Mouse (Mus musculus): ENCODE data around the gene Tnfaip3. TPM values are rescaled to one million over a fixed set of nuclear protein-coding genes. Genes with fewer than 3 reads are reported as not detected.
A peak's percentile ranks its signal among the peaks of the same experiment; 100 is the strongest.

Tnfaip3 gene
- polyA plus RNA-seq, 1 experiment: 3.0 TPM

- H3K27me3 ChIP-seq (replicated peaks): no peaks in the 10 kb centered on the region
- no peak overlapping the region for H3K4me3 ChIP-seq (replicated peaks)
- H3K4me1 ChIP-seq: peaks cover 66% of the 10 kb centered on the region
- no peak for TF ChIP-seq GATA1 (IDR thresholded peaks at IDR 0.05; ENCODE audit: borderline replicate concordance, low read length)
- TF ChIP-seq FLI1 (IDR thresholded peaks at IDR 0.05; ENCODE audit: low read length): no peak
- H3K36me3 ChIP-seq (replicated peaks; ENCODE audit: low read length): peaks cover 14% of the 10 kb centered on the region
- H3K9me3 ChIP-seq: no peaks in the 10 kb centered on the region
These were observed 1.5 kb upstream of the Tnfaip3 start for GRCm38 (mm10) chr10:19016823-19017471.

- peak overlapping the region; percentile 100 for H3K4me3 ChIP-seq (replicated peaks)
- peaks cover 74% of the 10 kb centered on the region for H3K4me1 ChIP-seq
- peaks cover 35% of the 10 kb centered on the region for H3K36me3 ChIP-seq (replicated peaks; ENCODE audit: low read length)
- H3K9me3 ChIP-seq: no peaks in the 10 kb centered on the region
- no peaks in the 10 kb centered on the region for H3K27me3 ChIP-seq (replicated peaks)
- no peak for TF ChIP-seq GATA1 (IDR thresholded peaks at IDR 0.05; ENCODE audit: borderline replicate concordance, low read length)
- TF ChIP-seq FLI1 (IDR thresholded peaks at IDR 0.05; ENCODE audit: low read length): no peak
These were observed 838 bp downstream of the Tnfaip3 start for GRCm38 (mm10) chr10:19014381-19015256.

- Histone ChIP-seq H3K4me1 (peaks cover 83% of the 10 kb centered on the region), H3K9me3 (no peaks in the 10 kb centered on the region), H3K36me3 (replicated peaks; ENCODE audit: low read length) (peaks cover 40% of the 10 kb centered on the region), H3K27me3 (replicated peaks) (no peaks in the 10 kb centered on the region), H3K4me3 (replicated peaks) (peak overlapping the region; percentile 100)
- no peak for TF ChIP-seq GATA1 (IDR thresholded peaks at IDR 0.05; ENCODE audit: borderline replicate concordance, low read length)
- TF ChIP-seq FLI1 (IDR thresholded peaks at IDR 0.05; ENCODE audit: low read length): no peak
These were observed 2.1 kb downstream of the Tnfaip3 start for GRCm38 (mm10) chr10:19013351-19013750.

- H3K4me1 ChIP-seq: peaks cover 86% of the 10 kb centered on the region
- peaks cover 47% of the 10 kb centered on the region for H3K36me3 ChIP-seq (replicated peaks; ENCODE audit: low read length)
- H3K4me3 ChIP-seq (replicated peaks): peak overlapping the region; percentile 100
- H3K27me3 ChIP-seq (replicated peaks): no peaks in the 10 kb centered on the region
- H3K9me3 ChIP-seq: no peaks in the 10 kb centered on the region
- no peak for TF ChIP-seq GATA1 (IDR thresholded peaks at IDR 0.05; ENCODE audit: borderline replicate concordance, low read length)
- TF ChIP-seq FLI1 (IDR thresholded peaks at IDR 0.05; ENCODE audit: low read length): no peak
These were observed 2.8 kb downstream of the Tnfaip3 start for GRCm38 (mm10) chr10:19012616-19013015.

- Histone ChIP-seq H3K4me3 (replicated peaks) (peak overlapping the region; percentile 82), H3K27me3 (replicated peaks) (no peaks in the 10 kb centered on the region), H3K4me1 (peaks cover 86% of the 10 kb centered on the region), H3K36me3 (replicated peaks; ENCODE audit: low read length) (peaks cover 54% of the 10 kb centered on the region), H3K9me3 (no peaks in the 10 kb centered on the region)
- no peak for TF ChIP-seq FLI1 (IDR thresholded peaks at IDR 0.05; ENCODE audit: low read length)
- no peak for TF ChIP-seq GATA1 (IDR thresholded peaks at IDR 0.05; ENCODE audit: borderline replicate concordance, low read length)
These were observed 3.5 kb downstream of the Tnfaip3 start for GRCm38 (mm10) chr10:19011832-19012440.

GRCm38 (mm10) chr10:19010414-19010813 lies 5.0 kb downstream of the Tnfaip3 start:
- H3K9me3 ChIP-seq: no peaks in the 10 kb centered on the region
- H3K27me3 ChIP-seq (replicated peaks): no peaks in the 10 kb centered on the region
- H3K36me3 ChIP-seq (replicated peaks; ENCODE audit: low read length): peaks cover 69% of the 10 kb centered on the region
- peak overlapping the region; percentile 69 for H3K4me3 ChIP-seq (replicated peaks)
- peaks cover 86% of the 10 kb centered on the region for H3K4me1 ChIP-seq
- TF ChIP-seq FLI1 (IDR thresholded peaks at IDR 0.05; ENCODE audit: low read length) (no peak), GATA1 (IDR thresholded peaks at IDR 0.05; ENCODE audit: borderline replicate concordance, low read length) (no peak)

- Histone ChIP-seq H3K9me3 (no peaks in the 10 kb centered on the region), H3K27me3 (replicated peaks) (no peaks in the 10 kb centered on the region), H3K4me1 (peaks cover 97% of the 10 kb centered on the region), H3K36me3 (replicated peaks; ENCODE audit: low read length) (peaks cover 81% of the 10 kb centered on the region), H3K4me3 (replicated peaks) (peak overlapping the region; percentile 80)
- TF ChIP-seq GATA1 (IDR thresholded peaks at IDR 0.05; ENCODE audit: borderline replicate concordance, low read length) (no peak), FLI1 (IDR thresholded peaks at IDR 0.05; ENCODE audit: low read length) (no peak)
These were observed 6.2 kb downstream of the Tnfaip3 start for GRCm38 (mm10) chr10:19009186-19009672.

- TF ChIP-seq GATA1 (IDR thresholded peaks at IDR 0.05; ENCODE audit: borderline replicate concordance, low read length) (0 out of 3 replicates have a peak, but pooled peaks have one; percentile 9), FLI1 (IDR thresholded peaks at IDR 0.05; ENCODE audit: low read length) (no peak)
- H3K4me1 ChIP-seq: peaks cover 100% of the 10 kb centered on the region
- H3K9me3 ChIP-seq: no peaks in the 10 kb centered on the region
- peaks cover 88% of the 10 kb centered on the region for H3K36me3 ChIP-seq (replicated peaks; ENCODE audit: low read length)
- peak overlapping the region; percentile 85 for H3K4me3 ChIP-seq (replicated peaks)
- no peaks in the 10 kb centered on the region for H3K27me3 ChIP-seq (replicated peaks)
These were observed 6.9 kb downstream of the Tnfaip3 start for GRCm38 (mm10) chr10:19008607-19008940.

- Histone ChIP-seq H3K27me3 (replicated peaks) (no peaks in the 10 kb centered on the region), H3K36me3 (replicated peaks; ENCODE audit: low read length) (peaks cover 89% of the 10 kb centered on the region), H3K4me1 (peaks cover 100% of the 10 kb centered on the region), H3K4me3 (replicated peaks) (peak overlapping the region; percentile 85), H3K9me3 (no peaks in the 10 kb centered on the region)
- TF ChIP-seq FLI1 (IDR thresholded peaks at IDR 0.05; ENCODE audit: low read length) (no peak), GATA1 (IDR thresholded peaks at IDR 0.05; ENCODE audit: borderline replicate concordance, low read length) (no peak)
These were observed 7.4 kb downstream of the Tnfaip3 start for GRCm38 (mm10) chr10:19007897-19008606.
